Mouse (Mus musculus) lung, embryonic 16.5 days (tissue): ENCODE data around the gene Plxna3. TPM values are rescaled to one million over a fixed set of nuclear protein-coding genes. Genes with fewer than 3 reads are reported as not detected.
"Not testable (repeated sequence)": the region's sequence is repeated elsewhere in the genome, so short reads cannot be mapped to it uniquely, and the experiment has no call there.

ENCODE experiments used
- ATAC-seq: fragments of 200-750 bp; cut with Nextera tagmentation; 2 replicates; pipeline ENCODE4 v1.8.0; 2017; ENCODE audit warnings: low read depth, mild to moderate bottlenecking, moderate library complexity
- H3K27ac ChIP-seq: fragments of 300-500 bp; sonication (generic); 2 replicates; pipeline ENCODE4 v1.5.1; 2014; ENCODE audit warnings: mild to moderate bottlenecking, control low read depth, low read length
- H3K27me3 ChIP-seq: fragments of 300-500 bp; sonication (generic); 2 replicates; pipeline ENCODE4 v1.6.1; 2014; ENCODE audit warnings: low read depth, low read length, mixed read lengths; ENCODE audit not compliant: control insufficient read depth, insufficient read depth
- H3K36me3 ChIP-seq: fragments of 300-500 bp; sonication (generic); 2 replicates; pipeline ENCODE4 v1.6.1; 2014; ENCODE audit warnings: low read length; ENCODE audit not compliant: control insufficient read depth, insufficient read depth
- H3K4me1 ChIP-seq: fragments of 300-500 bp; sonication (generic); replicated peaks from 2 replicates; pipeline ENCODE4 v1.6.1; 2014; ENCODE audit warnings: low read length, mixed read lengths; ENCODE audit not compliant: control insufficient read depth, insufficient read depth
- H3K4me2 ChIP-seq: fragments of 300-500 bp; sonication (generic); 2 replicates; pipeline ENCODE4 v1.6.1; 2014; ENCODE audit warnings: low read depth, low read length, control low read depth
- H3K4me3 ChIP-seq: fragments of 300-500 bp; sonication (generic); 2 replicates; pipeline ENCODE4 v1.5.1; 2014; ENCODE audit warnings: mild to moderate bottlenecking, low read length, control low read depth
- H3K9ac ChIP-seq: fragments of 300-500 bp; sonication (generic); 2 replicates; pipeline ENCODE4 v1.6.1; 2014; ENCODE audit warnings: low read length, control low read depth
- H3K9me3 ChIP-seq: fragments of 300-500 bp; sonication (generic); 2 replicates; pipeline ENCODE4 v1.6.1; 2016; ENCODE audit warnings: low read length; ENCODE audit not compliant: control insufficient read depth
- WGBS: fragments of 180-500 bp; shearing (Covaris S2); extraction: QIAGEN DNeasy Blood & Tissue Kit; methylation state at CpG from one replicate; pipeline ENCODE4 v1.1.7; 2014; 5-methylcytosine and 5-hydroxymethylcytosine counted together
- polyA plus RNA-seq: library from polyadenylated mRNA; unstranded; fragments of >200 nt; fragmentation: Nextera tagmentation; extraction: Ambion mirVana; gene quantifications from 2 replicates; pipeline ENCODE4 v1.2.1, GENCODE M21; 2015

Plxna3 gene
- polyA plus RNA-seq, 1 experiment from 2014 or later = 7.5 TPM

GRCm38 (mm10) chrX:74299721-74300120 lies 29.1 kb upstream of the Plxna3 start:
- Histone ChIP-seq H3K27ac (no peak overlapping the region), H3K9ac (no peak overlapping the region), H3K4me3 (no peak overlapping the region), H3K4me2 (no peak overlapping the region), H3K4me1 (peaks cover 2% of the 10 kb centered on the region; the same call in 1 of the 2 replicates), H3K9me3 (no peaks in the 10 kb centered on the region), H3K36me3 (peaks cover 4% of the 10 kb centered on the region; the same call in 1 of the 2 replicates), H3K27me3 (no peaks in the 10 kb centered on the region)
- 82% methylated on average over 3 of the region's 3 CpGs for WGBS
- ATAC-seq = no peak

- Histone ChIP-seq H3K27me3 (no peaks in the 10 kb centered on the region), H3K27ac (peak within 1 kb of the TSS; percentile 81), H3K4me1 (peaks cover 9% of the 10 kb centered on the region), H3K9me3 (no peaks in the 10 kb centered on the region), H3K4me2 (peak within 1 kb of the TSS; percentile 70), H3K36me3 (peaks cover 12% of the 10 kb centered on the region; the same call in 1 of the 2 replicates), H3K4me3 (peak within 1 kb of the TSS; percentile 57), H3K9ac (peak within 1 kb of the TSS; percentile 76)
- ATAC-seq = peak; percentile 91
- 12% methylated on average over 39 of the region's 41 CpGs for WGBS
Observed at GRCm38 (mm10) chrX:74304867-74305700, 23.8 kb upstream of the Plxna3 start, which contains the start of gene Gdi1. Gdi1 (plus strand) TSS chrX:74304998.

GRCm38 (mm10) chrX:74312540-74313464 lies 16.1 kb upstream of the Plxna3 start, which contains the start of gene Fam50a:
Fam50a (plus strand) TSS chrX:74313033.
- peak within 1 kb of the TSS; percentile 68 for H3K4me3 ChIP-seq
- peak within 1 kb of the TSS; percentile 81 for H3K9ac ChIP-seq
- peak within 1 kb of the TSS; percentile 78 for H3K27ac ChIP-seq
- H3K36me3 ChIP-seq = peaks cover 12% of the 10 kb centered on the region; the same call in 1 of the 2 replicates
- peak; percentile 98 for ATAC-seq
- H3K4me2 ChIP-seq = peak within 1 kb of the TSS; percentile 70
- WGBS = 15% methylated on average over 56 of the region's 59 CpGs
- peaks cover 3% of the 10 kb centered on the region for H3K4me1 ChIP-seq
- no peaks in the 10 kb centered on the region for H3K9me3 ChIP-seq
- no peaks in the 10 kb centered on the region for H3K27me3 ChIP-seq

- H3K36me3 ChIP-seq = no peaks in the 10 kb centered on the region
- no peaks in the 10 kb centered on the region for H3K9me3 ChIP-seq
- peak overlapping the region; percentile 80 for H3K4me2 ChIP-seq
- H3K4me1 ChIP-seq = no peaks in the 10 kb centered on the region
- peak overlapping the region; percentile 75 for H3K9ac ChIP-seq
- H3K27ac ChIP-seq = no peak overlapping the region
- peak overlapping the region; percentile 56 for H3K4me3 ChIP-seq
- H3K27me3 ChIP-seq = no peaks in the 10 kb centered on the region
- 24% methylated on average over 10 of the region's 10 CpGs for WGBS
- peak; percentile 25 for ATAC-seq
Observed at GRCm38 (mm10) chrX:74329215-74329671, 377 bp downstream of the Plxna3 start.

GRCm38 (mm10) chrX:74330166-74330930 lies 1.5 kb downstream of the Plxna3 start:
- H3K4me1 ChIP-seq = no peaks in the 10 kb centered on the region
- no peaks in the 10 kb centered on the region for H3K36me3 ChIP-seq
- H3K27ac ChIP-seq = no peak overlapping the region
- ATAC-seq = no peak
- H3K9ac ChIP-seq = peak overlapping the region; percentile 75
- 28% methylated on average over 2 of the region's 2 CpGs for WGBS
- no peak overlapping the region for H3K4me3 ChIP-seq
- no peaks in the 10 kb centered on the region for H3K27me3 ChIP-seq
- H3K9me3 ChIP-seq = no peaks in the 10 kb centered on the region
- H3K4me2 ChIP-seq = peak overlapping the region; percentile 80

GRCm38 (mm10) chrX:74352645-74353466 lies 24.0 kb downstream of the Plxna3 start:
- WGBS = 21% methylated on average over 13 of the region's 13 CpGs
- Histone ChIP-seq H3K4me2 (peak overlapping the region; percentile 67), H3K4me3 (peak overlapping the region; percentile 57), H3K9ac (peak overlapping the region; percentile 71), H3K27me3 (no peaks in the 10 kb centered on the region), H3K27ac (peak overlapping the region; percentile 36; the same call in 1 of the 2 replicates), H3K36me3 (no peaks in the 10 kb centered on the region), H3K9me3 (no peaks in the 10 kb centered on the region), H3K4me1 (no peaks in the 10 kb centered on the region)
- peak; percentile 54 for ATAC-seq

- Histone ChIP-seq H3K9me3 (no peaks in the 10 kb centered on the region), H3K4me2 (peak within 1 kb of the TSS; percentile 67), H3K4me3 (peak within 1 kb of the TSS; percentile 57), H3K27ac (peak within 1 kb of the TSS; percentile 36; the same call in 1 of the 2 replicates), H3K9ac (peak within 1 kb of the TSS; percentile 71), H3K4me1 (no peaks in the 10 kb centered on the region), H3K36me3 (no peaks in the 10 kb centered on the region), H3K27me3 (no peaks in the 10 kb centered on the region)
- 2% methylated on average over 8 of the region's 22 CpGs for WGBS
- ATAC-seq = peak; percentile 94
Observed at GRCm38 (mm10) chrX:74353467-74353770, 24.6 kb downstream of the Plxna3 start, which contains the start of gene Lage3. Lage3 (minus strand) TSS chrX:74353618.

- 83% methylated on average over 3 of the region's 3 CpGs for WGBS
- H3K4me3 ChIP-seq, H3K36me3 ChIP-seq, H3K9ac ChIP-seq, H3K4me1 ChIP-seq, ATAC-seq, H3K9me3 ChIP-seq, H3K27ac ChIP-seq, H3K27me3 ChIP-seq, H3K4me2 ChIP-seq: not testable (repeated sequence)
Observed at GRCm38 (mm10) chrX:74357069-74357468, 28.2 kb downstream of the Plxna3 start.
